Mouse (Mus musculus): Measurements from ENCODE around the gene Vcl. TPM values are rescaled to one million over a fixed set of nuclear protein-coding genes. Genes with fewer than 3 reads are reported as not detected.
A peak's percentile ranks its signal among the peaks of the same experiment; 100 is the strongest.

Gene Vcl
- total and polyA plus RNA-seq, 2 experiments: 9.5 to 12.1 TPM

DNA sequence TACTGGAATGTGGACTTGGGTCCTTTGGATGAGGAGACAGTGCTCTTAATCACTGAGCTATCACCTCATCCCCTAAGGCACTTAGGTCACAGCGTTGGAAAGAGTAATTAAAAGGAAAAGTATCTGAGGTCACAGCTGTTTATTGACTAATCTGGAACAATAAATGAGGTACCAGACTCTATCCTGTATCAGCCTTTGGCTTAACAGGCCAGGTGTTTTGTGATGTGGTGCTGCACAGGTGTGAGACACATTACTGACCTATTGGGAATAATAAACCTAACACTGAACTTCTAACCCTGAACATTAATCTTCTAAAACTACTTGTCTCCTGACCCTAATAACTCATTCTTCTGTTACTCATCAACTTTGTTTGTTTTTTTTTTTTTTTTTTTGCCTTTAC is 33.3 kb downstream of the Vcl start:
- 2% methylated on average over 1 of the region's 1 CpGs for WGBS
- no peak overlapping the region for H3K4me3 ChIP-seq (ENCODE audit: insufficient read depth, low read depth, low read length)
- no peaks in the 10 kb centered on the region for H3K27me3 ChIP-seq (ENCODE audit: control insufficient read depth, insufficient read depth, low read length)
- peak overlapping the region; percentile 65; the same call in 1 of the 2 replicates for H3K27ac ChIP-seq (replicated peaks; ENCODE audit: insufficient read depth, low read depth, low read length)
- H3K4me1 ChIP-seq (ENCODE audit: control insufficient read depth, insufficient read depth, low read length): peaks cover 8% of the 10 kb centered on the region
- peak; percentile 84 for DNase-seq (ENCODE audit: extremely low read depth, low read depth, low spot score)
- H3K9ac ChIP-seq (ENCODE audit: low read depth, low read length): no peak overlapping the region
- no peaks in the 10 kb centered on the region for H3K36me3 ChIP-seq (ENCODE audit: control insufficient read depth, insufficient read depth, low read length)
- peaks cover 20% of the 10 kb centered on the region; the same call in 1 of the 2 replicates for H3K79me2 ChIP-seq (ENCODE audit: control insufficient read depth, insufficient read depth, low read length)
- TF ChIP-seq CTCF (IDR thresholded peaks at IDR 0.05; ENCODE audit: low read depth, low read length) (no peak), POLR2A (IDR thresholded peaks at IDR 0.05; ENCODE audit: extremely low read depth, insufficient read depth, low read length) (no peak)

DNA sequence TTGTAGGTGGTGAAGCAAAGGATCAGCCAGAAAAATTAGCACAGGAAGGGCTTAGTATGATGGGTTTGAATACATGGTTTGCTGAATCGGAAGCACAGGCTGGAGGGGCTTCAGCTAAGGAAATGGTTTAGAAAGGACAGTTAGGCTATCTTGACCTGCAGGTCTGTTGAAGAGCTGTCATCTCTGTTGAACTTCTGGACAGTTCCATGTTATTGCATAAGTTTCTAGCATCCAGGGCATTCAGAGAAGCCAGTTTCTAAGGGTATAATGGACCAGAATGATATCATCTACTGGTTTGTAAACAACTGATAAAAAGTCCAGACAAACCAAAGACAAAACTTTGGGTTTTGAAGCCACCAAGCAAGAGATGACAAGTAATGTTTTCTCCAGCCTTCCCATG is 33.7 kb downstream of the Vcl start:
- DNase-seq (ENCODE audit: extremely low read depth, low read depth, low spot score): peak; percentile 90
- Histone ChIP-seq H3K27me3 (ENCODE audit: control insufficient read depth, insufficient read depth, low read length) (no peaks in the 10 kb centered on the region), H3K36me3 (ENCODE audit: control insufficient read depth, insufficient read depth, low read length) (no peaks in the 10 kb centered on the region), H3K9ac (ENCODE audit: low read depth, low read length) (no peak overlapping the region), H3K4me1 (ENCODE audit: control insufficient read depth, insufficient read depth, low read length) (peaks cover 8% of the 10 kb centered on the region), H3K79me2 (ENCODE audit: control insufficient read depth, insufficient read depth, low read length) (peaks cover 20% of the 10 kb centered on the region; the same call in 1 of the 2 replicates), H3K4me3 (ENCODE audit: insufficient read depth, low read depth, low read length) (no peak overlapping the region), H3K27ac (replicated peaks; ENCODE audit: insufficient read depth, low read depth, low read length) (peak overlapping the region; percentile 65; the same call in 1 of the 2 replicates)
- WGBS: 72% methylated on average over 1 of the region's 1 CpGs
- TF ChIP-seq POLR2A (IDR thresholded peaks at IDR 0.05; ENCODE audit: extremely low read depth, insufficient read depth, low read length): no peak
- TF ChIP-seq CTCF (IDR thresholded peaks at IDR 0.05; ENCODE audit: low read depth, low read length): no peak

DNA sequence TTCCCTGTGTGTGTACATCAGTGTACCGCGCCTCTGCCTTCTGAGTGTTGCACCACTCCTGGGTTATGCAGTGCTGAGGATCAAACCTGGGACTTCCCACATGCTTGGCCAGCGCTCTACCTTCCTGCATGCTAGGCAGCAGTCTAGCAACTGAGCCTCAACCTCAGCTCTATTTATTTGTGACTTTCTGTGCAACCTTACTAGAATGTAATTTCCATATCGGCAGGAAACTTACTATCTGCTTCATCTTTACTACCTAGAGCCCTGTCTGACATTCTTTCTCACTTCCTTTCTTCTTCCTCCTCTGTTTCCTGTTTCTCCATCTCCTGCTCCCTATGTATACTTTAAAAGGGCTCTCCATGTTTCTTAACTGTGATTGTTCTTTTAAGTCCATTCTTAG is 34.7 kb downstream of the Vcl start:
- Histone ChIP-seq H3K4me3 (ENCODE audit: insufficient read depth, low read depth, low read length) (no peak overlapping the region), H3K4me1 (ENCODE audit: control insufficient read depth, insufficient read depth, low read length) (peaks cover 11% of the 10 kb centered on the region), H3K27me3 (ENCODE audit: control insufficient read depth, insufficient read depth, low read length) (no peaks in the 10 kb centered on the region), H3K9ac (ENCODE audit: low read depth, low read length) (no peak overlapping the region), H3K27ac (replicated peaks; ENCODE audit: insufficient read depth, low read depth, low read length) (no peak overlapping the region), H3K79me2 (ENCODE audit: control insufficient read depth, insufficient read depth, low read length) (peaks cover 17% of the 10 kb centered on the region; the same call in 1 of the 2 replicates), H3K36me3 (ENCODE audit: control insufficient read depth, insufficient read depth, low read length) (no peaks in the 10 kb centered on the region)
- TF ChIP-seq POLR2A (IDR thresholded peaks at IDR 0.05; ENCODE audit: extremely low read depth, insufficient read depth, low read length): no peak
- TF ChIP-seq CTCF (IDR thresholded peaks at IDR 0.05; ENCODE audit: low read depth, low read length): no peak
- DNase-seq (ENCODE audit: extremely low read depth, low read depth, low spot score): no peak
- WGBS: 86% methylated on average over 4 of the region's 4 CpGs

DNA sequence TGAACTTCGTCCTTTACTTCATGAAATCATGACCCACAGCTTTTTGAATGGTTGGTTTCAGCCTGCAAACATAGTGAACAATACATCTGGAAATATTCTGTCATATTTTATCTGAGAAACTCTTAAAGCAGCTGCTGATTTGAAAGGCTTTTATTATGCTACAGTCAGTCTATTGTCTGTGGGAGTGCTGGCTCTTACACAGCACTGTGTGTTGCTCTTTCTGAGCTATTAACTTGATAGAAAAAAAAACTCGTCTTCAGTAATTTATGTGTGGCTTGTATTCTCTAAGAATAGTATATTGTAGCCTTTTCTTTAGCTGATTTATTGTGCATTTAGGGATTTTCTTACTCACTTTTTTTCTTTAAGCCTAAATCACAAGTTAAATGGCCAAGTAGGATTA is 35.1 kb downstream of the Vcl start:
- no peaks in the 10 kb centered on the region for H3K27me3 ChIP-seq (ENCODE audit: control insufficient read depth, insufficient read depth, low read length)
- peaks cover 14% of the 10 kb centered on the region for H3K4me1 ChIP-seq (ENCODE audit: control insufficient read depth, insufficient read depth, low read length)
- WGBS: 72% methylated on average over 2 of the region's 2 CpGs
- H3K27ac ChIP-seq (replicated peaks; ENCODE audit: insufficient read depth, low read depth, low read length): no peak overlapping the region
- H3K9ac ChIP-seq (ENCODE audit: low read depth, low read length): no peak overlapping the region
- no peak overlapping the region for H3K4me3 ChIP-seq (ENCODE audit: insufficient read depth, low read depth, low read length)
- TF ChIP-seq POLR2A (IDR thresholded peaks at IDR 0.05; ENCODE audit: extremely low read depth, insufficient read depth, low read length) (no peak), CTCF (IDR thresholded peaks at IDR 0.05; ENCODE audit: low read depth, low read length) (no peak)
- H3K36me3 ChIP-seq (ENCODE audit: control insufficient read depth, insufficient read depth, low read length): no peaks in the 10 kb centered on the region
- no peak for DNase-seq (ENCODE audit: extremely low read depth, low read depth, low spot score)
- peaks cover 15% of the 10 kb centered on the region; the same call in 1 of the 2 replicates for H3K79me2 ChIP-seq (ENCODE audit: control insufficient read depth, insufficient read depth, low read length)

DNA sequence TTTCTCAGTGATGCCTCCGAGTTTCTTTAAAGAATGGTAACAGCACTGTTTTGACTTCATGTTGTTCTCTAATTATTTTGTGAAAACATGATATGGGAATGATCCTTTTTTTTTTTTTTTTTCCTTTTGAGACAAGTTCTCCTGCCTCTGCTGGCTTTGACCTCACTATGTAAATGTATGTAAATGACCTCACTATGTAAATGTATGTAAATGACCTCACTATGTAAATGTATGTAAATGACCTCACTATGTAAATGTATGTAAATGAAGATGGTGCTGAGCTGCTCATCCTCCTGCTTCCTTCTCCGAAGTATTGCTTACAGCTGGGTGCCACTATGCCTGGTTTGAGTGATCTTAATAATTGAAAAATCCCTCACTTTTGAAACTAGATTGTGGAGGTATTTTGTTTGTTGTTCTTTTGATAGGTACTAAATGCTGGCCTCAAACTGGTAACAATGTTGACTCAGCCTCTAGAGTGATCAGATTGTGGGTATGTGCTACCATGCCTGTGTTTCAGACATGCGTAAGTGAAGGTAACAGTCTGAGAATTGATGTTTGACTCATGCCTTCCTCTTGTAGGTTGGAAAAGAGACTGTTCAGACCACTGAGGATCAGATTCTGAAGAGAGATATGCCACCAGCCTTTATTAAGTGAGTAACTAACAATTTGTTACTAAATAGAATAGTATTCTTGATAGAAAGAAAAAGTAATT is 37.9 kb downstream of the Vcl start:
- no peak overlapping the region for H3K27ac ChIP-seq (replicated peaks; ENCODE audit: insufficient read depth, low read depth, low read length)
- H3K4me3 ChIP-seq (ENCODE audit: insufficient read depth, low read depth, low read length): no peak overlapping the region
- H3K27me3 ChIP-seq (ENCODE audit: control insufficient read depth, insufficient read depth, low read length): no peaks in the 10 kb centered on the region
- H3K4me1 ChIP-seq (ENCODE audit: control insufficient read depth, insufficient read depth, low read length): peaks cover 20% of the 10 kb centered on the region
- H3K36me3 ChIP-seq (ENCODE audit: control insufficient read depth, insufficient read depth, low read length): no peaks in the 10 kb centered on the region
- peaks cover 12% of the 10 kb centered on the region; the same call in 1 of the 2 replicates for H3K79me2 ChIP-seq (ENCODE audit: control insufficient read depth, insufficient read depth, low read length)
- no peak overlapping the region for H3K9ac ChIP-seq (ENCODE audit: low read depth, low read length)
- TF ChIP-seq POLR2A (IDR thresholded peaks at IDR 0.05; ENCODE audit: extremely low read depth, insufficient read depth, low read length) (no peak), CTCF (IDR thresholded peaks at IDR 0.05; ENCODE audit: low read depth, low read length) (no peak)
- DNase-seq (ENCODE audit: extremely low read depth, low read depth, low spot score): no peak
- 86% methylated on average over 3 of the region's 3 CpGs for WGBS

DNA sequence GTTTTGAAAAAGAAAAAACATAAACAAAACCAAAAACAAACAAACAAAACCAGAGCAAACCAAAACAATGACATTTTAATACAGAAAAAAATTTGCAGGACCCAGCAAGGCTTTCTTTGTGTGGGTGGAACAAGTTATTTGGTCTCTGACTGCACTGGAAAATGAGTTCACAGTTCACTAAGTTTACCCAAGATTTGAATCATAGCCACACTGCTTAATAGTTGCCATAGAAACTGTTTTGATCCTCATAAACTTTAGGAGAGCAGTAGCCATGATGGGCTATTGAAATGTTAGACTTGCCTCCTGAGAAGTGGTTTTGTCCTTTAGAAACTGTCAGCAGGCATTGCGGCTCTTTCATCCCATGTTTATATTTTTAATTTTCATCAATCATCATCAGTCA is 39.9 kb downstream of the Vcl start:
- Histone ChIP-seq H3K36me3 (ENCODE audit: control insufficient read depth, insufficient read depth, low read length) (no peaks in the 10 kb centered on the region), H3K4me1 (ENCODE audit: control insufficient read depth, insufficient read depth, low read length) (peaks cover 14% of the 10 kb centered on the region), H3K27me3 (ENCODE audit: control insufficient read depth, insufficient read depth, low read length) (no peaks in the 10 kb centered on the region), H3K27ac (replicated peaks; ENCODE audit: insufficient read depth, low read depth, low read length) (peak overlapping the region; percentile 40), H3K79me2 (ENCODE audit: control insufficient read depth, insufficient read depth, low read length) (peaks cover 9% of the 10 kb centered on the region; the same call in 1 of the 2 replicates), H3K9ac (ENCODE audit: low read depth, low read length) (no peak overlapping the region), H3K4me3 (ENCODE audit: insufficient read depth, low read depth, low read length) (no peak overlapping the region)
- TF ChIP-seq CTCF (IDR thresholded peaks at IDR 0.05; ENCODE audit: low read depth, low read length): no peak
- 95% methylated on average over 1 of the region's 1 CpGs for WGBS
- peak; percentile 60 for DNase-seq (ENCODE audit: extremely low read depth, low read depth, low spot score)
